Mouse (Mus musculus) CH12.LX (cell line): ENCODE data around the gene Pygm. TPM values are rescaled to one million over a fixed set of nuclear protein-coding genes. Genes with fewer than 3 reads are reported as not detected.

Experiments used
- DNase-seq: peaks from one replicate; pipeline ENCODE4 v3.0.0-alpha.2; 2013; ENCODE audit errors: extremely low read depth
- H3K27ac ChIP-seq: 2 replicates; pipeline ENCODE4 v1.5.1; 2012; ENCODE audit warnings: low read depth, mild to moderate bottlenecking, control low read depth, moderate library complexity; ENCODE audit not compliant: insufficient read depth
- H3K27me3 ChIP-seq: replicated peaks from 2 replicates; pipeline ENCODE3; 2012; ENCODE audit warnings: inconsistent platforms
- H3K36me3 ChIP-seq, 2 experiments: replicated peaks in 1 of 2; 2 replicates each; pipeline versions ENCODE3 to v1.6.1; 2012; ENCODE audit warnings: inconsistent platforms in 1 of 2, low read length in 1 of 2, mild to moderate bottlenecking in 1 of 2, mixed read lengths in 1 of 2, moderate library complexity in 1 of 2; ENCODE audit not compliant: control insufficient read depth in 1 of 2, insufficient read depth in 1 of 2
- H3K4me1 ChIP-seq, 2 experiments: 2 replicates each; pipeline ENCODE4 v1.6.1; 2012; ENCODE audit warnings: inconsistent platforms in 1 of 2, moderate library complexity in 1 of 2; ENCODE audit not compliant: insufficient read depth in 2 of 2, control insufficient read depth in 1 of 2
- H3K4me2 ChIP-seq: 2 replicates; pipeline ENCODE4 v1.6.1; 2012; ENCODE audit warnings: low read depth, mild to moderate bottlenecking, control low read depth; ENCODE audit not compliant: poor library complexity, insufficient read depth, severe bottlenecking
- H3K4me3 ChIP-seq, 3 experiments: fragments of 150-350 bp in 1 of 3; sonication (generic) in 1 of 3; replicated peaks in 1 of 3; 2 replicates each; pipeline versions ENCODE3 to v1.5.1; 2011 to 2012; ENCODE audit warnings: low read depth in 2 of 3, low read length in 2 of 3, mild to moderate bottlenecking in 2 of 3, moderate library complexity in 2 of 3, control low read depth in 1 of 3, improper control_type of control experiment in 1 of 3, inconsistent platforms in 1 of 3, mixed read lengths in 1 of 3; ENCODE audit not compliant: poor library complexity in 1 of 3
- H3K79me2 ChIP-seq: replicated peaks from 2 replicates; pipeline ENCODE4 v1.6.1; 2012; ENCODE audit warnings: mild to moderate bottlenecking, moderate library complexity; ENCODE audit not compliant: control insufficient read depth, poor library complexity, insufficient read depth, severe bottlenecking; ENCODE audit errors: extremely low read depth
- H3K9ac ChIP-seq: 2 replicates; pipeline ENCODE4 v1.6.1; 2012; ENCODE audit warnings: low read depth, mild to moderate bottlenecking, control low read depth, moderate library complexity; ENCODE audit not compliant: insufficient read depth
- H3K9me3 ChIP-seq: replicated peaks from 2 replicates; pipeline ENCODE3; 2012; ENCODE audit warnings: low read length, inconsistent platforms, mixed read lengths
- BHLHE40 ChIP-seq: IDR thresholded peaks from 2 replicates; pipeline ENCODE4 v1.6.1; 2011; ENCODE audit warnings: mild to moderate bottlenecking, low read depth, low read length, improper control_type of control experiment
- CHD2 ChIP-seq: IDR thresholded peaks from 2 replicates; pipeline ENCODE4 v1.6.1; 2011; ENCODE audit warnings: low read length, improper control_type of control experiment
- CTCF ChIP-seq, 2 experiments: IDR thresholded peaks in 1 of 2; conservative IDR thresholded peaks in 1 of 2; 2 replicates each; pipeline ENCODE4 v1.5.1; 2011 to 2012; ENCODE audit warnings: low read depth in 2 of 2, low read length in 2 of 2, improper control_type of control experiment in 1 of 2, inconsistent platforms in 1 of 2, mild to moderate bottlenecking in 1 of 2, moderate library complexity in 1 of 2
- E2F4 ChIP-seq: IDR thresholded peaks from 2 replicates; pipeline ENCODE4 v1.6.1; 2011; ENCODE audit warnings: low read depth, low read length, improper control_type of control experiment; ENCODE audit not compliant: insufficient replicate concordance
- ELF1 ChIP-seq: IDR thresholded peaks from 2 replicates; pipeline ENCODE4 v1.6.1; 2014; ENCODE audit warnings: low read depth, mild to moderate bottlenecking, inconsistent platforms, low read length, improper control_type of control experiment
- EP300 ChIP-seq: IDR thresholded peaks from 2 replicates; pipeline ENCODE4 v1.6.1; 2011; ENCODE audit warnings: low read length, improper control_type of control experiment
- HCFC1 ChIP-seq: IDR thresholded peaks from 2 replicates; pipeline ENCODE4 v1.6.1; 2012; ENCODE audit warnings: low read depth, mild to moderate bottlenecking, inconsistent platforms, low read length, improper control_type of control experiment
- IRF4 ChIP-seq: IDR thresholded peaks from 2 replicates; pipeline ENCODE4 v1.6.1; 2014; ENCODE audit warnings: low read depth, mild to moderate bottlenecking, inconsistent platforms, low read length, improper control_type of control experiment
- JUN ChIP-seq: IDR thresholded peaks from 2 replicates; pipeline ENCODE4 v1.6.1; 2011; ENCODE audit warnings: low read depth, mild to moderate bottlenecking, low read length, improper control_type of control experiment, moderate library complexity; ENCODE audit not compliant: insufficient read depth
- JUND ChIP-seq: conservative IDR thresholded peaks from 2 replicates; pipeline ENCODE4 v1.6.1; 2011; ENCODE audit warnings: low read depth, low read length, improper control_type of control experiment
- MAX ChIP-seq: IDR thresholded peaks from 2 replicates; pipeline ENCODE4 v1.6.1; 2011; ENCODE audit warnings: low read length, improper control_type of control experiment
- MAZ ChIP-seq: IDR thresholded peaks from 2 replicates; pipeline ENCODE4 v1.6.1; 2012; ENCODE audit warnings: low read depth, mild to moderate bottlenecking, inconsistent platforms, low read length, improper control_type of control experiment, moderate library complexity
- MXI1 ChIP-seq: IDR thresholded peaks from 2 replicates; pipeline ENCODE4 v1.6.1; 2011; ENCODE audit warnings: mild to moderate bottlenecking, low read depth, low read length, improper control_type of control experiment
- NELFE ChIP-seq: IDR thresholded peaks from 2 replicates; pipeline ENCODE4 v1.6.1; 2011; ENCODE audit warnings: low read depth, low read length, improper control_type of control experiment
- NRF1 ChIP-seq: IDR thresholded peaks from 2 replicates; pipeline ENCODE4 v1.6.1; 2014; ENCODE audit warnings: low read depth, mild to moderate bottlenecking, inconsistent platforms, low read length, improper control_type of control experiment, moderate library complexity
- POLR2A ChIP-seq: IDR thresholded peaks from 2 replicates; pipeline ENCODE4 v1.6.1; 2011; ENCODE audit warnings: low read depth, mild to moderate bottlenecking, improper control_type of control experiment, low read length
- POLR2AphosphoS2 ChIP-seq: IDR thresholded peaks from 2 replicates; pipeline ENCODE4 v1.6.1; 2011; ENCODE audit warnings: low read depth, low read length, improper control_type of control experiment
- SIN3A ChIP-seq: IDR thresholded peaks from 2 replicates; pipeline ENCODE4 v1.6.1; 2012; ENCODE audit warnings: low read length, improper control_type of control experiment, inconsistent platforms
- TBP ChIP-seq: conservative IDR thresholded peaks from 2 replicates; pipeline ENCODE4 v1.6.1; 2011; ENCODE audit warnings: low read depth, low read length, improper control_type of control experiment
- TCF12 ChIP-seq: IDR thresholded peaks from 2 replicates; pipeline ENCODE4 v1.6.1; 2014; ENCODE audit warnings: low read depth, mild to moderate bottlenecking, inconsistent platforms, low read length, improper control_type of control experiment
- UBTF ChIP-seq: IDR thresholded peaks from 2 replicates; pipeline ENCODE4 v1.6.1; 2012; ENCODE audit warnings: low read depth, mild to moderate bottlenecking, inconsistent platforms, low read length, improper control_type of control experiment, moderate library complexity
- ZMIZ1 ChIP-seq: IDR thresholded peaks from 2 replicates; pipeline ENCODE4 v1.6.1; 2012; ENCODE audit warnings: low read depth, mild to moderate bottlenecking, inconsistent platforms, low read length, improper control_type of control experiment
- dilution Hi-C: fragments of 300-500 bp; cut with MboI; formaldehyde crosslinking; loops from 2 replicates; pipeline ENCODE4 v1.14.3; 2020; ENCODE audit warnings: low sequenced_read_pairs; ENCODE audit not compliant: extremely low pct_unique_long_range_greater_than_20kb, extremely low pct_ligation_motif_present
- in situ Hi-C: fragments of 300-500 bp; cut with MboI; formaldehyde crosslinking; loops from 3 replicates; pipeline ENCODE4 v1.14.3; 2019; ENCODE audit warnings: low sequenced_read_pairs, low pct_ligation_motif_present, low pct_unique_long_range_greater_than_20kb, mixed read lengths
- polyA plus RNA-seq: library from polyadenylated mRNA; unstranded; fragments of >175 nt; gene quantifications from 2 replicates; pipeline ENCODE4 v1.2.1, GENCODE M21; 2012; ENCODE audit warnings: low read depth; ENCODE audit not compliant: insufficient read length
- total RNA-seq, 2 experiments: library from RNA; depleted of rRNA; stranded (reverse); fragments of 300-350 nt in 1 of 2; fragments of >200 nt in 1 of 2; gene quantifications; 2 replicates each; pipeline ENCODE4 v1.2.3; 2012 to 2014

Gene Pygm
- total and polyA plus RNA-seq, 3 experiments = 0.32 to 2.0 (median 0.47) TPM

GRCm38 (mm10) chr19:6363411-6364240, 20.6 kb upstream of the Pygm start, which contains the start of gene Sf1:
TSS of gene Sf1 (plus strand) at chr19:6363690.
- peak within 1 kb of the TSS; percentile 76 to 98 (median 97) for H3K4me3 ChIP-seq
- in situ Hi-C loops = no loop called here
- peak; percentile 62 for TF ChIP-seq HCFC1
- peak; percentile 6; the same call in 1 of the 2 replicates for TF ChIP-seq SIN3A
- peak; percentile 72 for TF ChIP-seq TCF12
- peak; percentile 63; the same call in 1 of the 2 replicates for TF ChIP-seq MAZ
- TF ChIP-seq POLR2A = peak; percentile 88
- TF ChIP-seq CHD2 = peak; percentile 86
- TF ChIP-seq BHLHE40 = peak; percentile 27; the same call in 1 of the 2 replicates
- TF ChIP-seq NRF1 = peak; percentile 100
- peak; percentile 53; the same call in 1 of the 2 replicates for TF ChIP-seq IRF4
- TF ChIP-seq ELF1 = peak; percentile 91
- peak; percentile 78 for TF ChIP-seq NELFE
- no peak for TF ChIP-seq CTCF (conservative IDR thresholded peaks at IDR 0.05 in 1 of 2, IDR thresholded peaks at IDR 0.05 in 1 of 2; ENCODE audit: low read depth in 2 of 2, low read length in 2 of 2)
- TF ChIP-seq TBP = 0 out of 2 replicates have a peak, but pooled peaks have one; percentile 50
- TF ChIP-seq MXI1 = peak; percentile 68; the same call in 1 of the 2 replicates
- TF ChIP-seq MAX = no peak
- TF ChIP-seq JUN = no peak
- TF ChIP-seq UBTF = peak; percentile 56; the same call in 1 of the 2 replicates
- TF ChIP-seq EP300 = no peak
- no peak; the same call in 1 of the 2 replicates for TF ChIP-seq JUND
- TF ChIP-seq ZMIZ1 = peak; percentile 63
- TF ChIP-seq POLR2AphosphoS2 = peak; percentile 81; the same call in 1 of the 2 replicates
- no peak for TF ChIP-seq E2F4
- TF ChIP-seq, all 38 proteins: peak for 16
- dilution Hi-C loops = no loop called here
- H3K36me3 ChIP-seq = peaks cover 29 to 59% of the 10 kb centered on the region in 2 experiments
- peaks cover 5 to 62% of the 10 kb centered on the region in 2 experiments for H3K4me1 ChIP-seq
- peak within 1 kb of the TSS; percentile 98 for H3K9ac ChIP-seq
- no peaks in the 10 kb centered on the region for H3K9me3 ChIP-seq
- H3K27ac ChIP-seq = peak within 1 kb of the TSS; percentile 96
- peaks cover 42% of the 10 kb centered on the region for H3K79me2 ChIP-seq
- peak; percentile 100 for DNase-seq
- peak within 1 kb of the TSS; percentile 97 for H3K4me2 ChIP-seq
- H3K27me3 ChIP-seq = no peaks in the 10 kb centered on the region
